Mouse (Mus musculus) liver, embryonic 13.5 days (tissue): ENCODE results near the gene Olfr873. TPM values are rescaled to one million over a fixed set of nuclear protein-coding genes. Genes with fewer than 3 reads are reported as not detected.
"Not testable (repeated sequence)": the region's sequence is repeated elsewhere in the genome, so short reads cannot be mapped to it uniquely, and the experiment has no call there.

Source experiments
- ATAC-seq: fragments of 200-750 bp; cut with Nextera tagmentation; 2 replicates; pipeline ENCODE4 v1.8.0; 2017; ENCODE audit warnings: low read depth, mild to moderate bottlenecking, moderate number of reproducible peaks, moderate library complexity
- DNase-seq: peaks from one replicate; pipeline ENCODE4 v3.0.0; 2022
- H3K27ac ChIP-seq: fragments of 300-500 bp; sonication (generic); 2 replicates; pipeline ENCODE4 v1.5.1; 2015; ENCODE audit warnings: moderate library complexity, mild to moderate bottlenecking, inconsistent platforms
- H3K27me3 ChIP-seq: fragments of 300-500 bp; sonication (generic); 2 replicates; pipeline ENCODE4 v1.6.1; 2015; ENCODE audit warnings: mild to moderate bottlenecking, inconsistent platforms
- H3K36me3 ChIP-seq: fragments of 300-500 bp; sonication (generic); 2 replicates; pipeline ENCODE4 v1.6.1; 2015; ENCODE audit warnings: mild to moderate bottlenecking, inconsistent platforms
- H3K4me1 ChIP-seq: fragments of 300-500 bp; sonication (generic); replicated peaks from 2 replicates; pipeline ENCODE4 v1.6.1; 2015; ENCODE audit warnings: inconsistent platforms
- H3K4me2 ChIP-seq: fragments of 300-500 bp; sonication (generic); 2 replicates; pipeline ENCODE4 v1.6.1; 2015; ENCODE audit warnings: inconsistent platforms, mild to moderate bottlenecking, moderate library complexity
- H3K4me3 ChIP-seq: fragments of 300-500 bp; sonication (generic); replicated peaks from 2 replicates; pipeline ENCODE4 v1.5.1; 2015; ENCODE audit warnings: mild to moderate bottlenecking, inconsistent platforms
- H3K9ac ChIP-seq: fragments of 300-500 bp; sonication (generic); 2 replicates; pipeline ENCODE4 v1.6.1; 2015; ENCODE audit warnings: mild to moderate bottlenecking, inconsistent platforms
- H3K9me3 ChIP-seq: fragments of 300-500 bp; sonication (generic); replicated peaks from 2 replicates; pipeline ENCODE4 v1.6.1; 2016; ENCODE audit warnings: inconsistent platforms
- WGBS: fragments of 180-500 bp; shearing (Covaris S2); methylation state at CpG from one replicate; pipeline ENCODE4 v1.1.7; 2015; ENCODE audit not compliant: insufficient replicate concordance; 5-methylcytosine and 5-hydroxymethylcytosine counted together
- polyA plus RNA-seq: library from polyadenylated mRNA; unstranded; fragments of >200 nt; fragmentation: Nextera tagmentation; extraction: Ambion mirVana; gene quantifications from 2 replicates; pipeline ENCODE4 v1.2.1, GENCODE M21; 2015

Gene Olfr873
- polyA plus RNA-seq = not detected in 2 replicates

GRCm38 (mm10) chr9:20298232-20298631, at the start of gene Olfr873:
TSS of gene Olfr873 (plus strand) at chr9:20298532.
- WGBS = 58% methylated on average over 1 of the region's 1 CpGs

DNA sequence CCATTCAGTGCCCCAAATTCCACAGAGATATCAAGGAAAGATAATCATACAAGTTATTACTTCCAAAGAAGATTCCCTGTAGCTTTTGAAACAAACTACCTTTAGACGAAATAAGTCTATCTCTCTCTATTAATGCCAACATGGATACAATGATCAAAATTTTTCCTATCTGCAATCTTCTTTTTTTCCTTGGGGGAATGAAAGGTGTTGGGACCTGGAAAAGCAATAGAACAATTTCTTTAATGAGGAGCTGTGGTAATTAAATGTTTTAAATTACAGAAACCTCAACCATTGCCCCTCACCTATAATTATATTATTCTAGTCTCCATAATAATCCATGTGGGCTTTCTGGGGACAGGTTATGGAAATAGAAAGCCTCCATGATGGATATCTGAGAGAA, 16.3 kb upstream of the Olfr873 start, which contains the start of gene Olfr39:
TSS of gene Olfr39 (plus strand) at position 301 of the 400 bp plus-strand sequence.
- Histone ChIP-seq H3K27ac (no peak within 1 kb of the TSS), H3K36me3 (no peaks in the 10 kb centered on the region), H3K9ac (no peak within 1 kb of the TSS), H3K4me1 (no peaks in the 10 kb centered on the region), H3K9me3 (no peaks in the 10 kb centered on the region), H3K4me2 (no peak within 1 kb of the TSS), H3K4me3 (no peak within 1 kb of the TSS), H3K27me3 (no peaks in the 10 kb centered on the region)
- WGBS = 61% methylated on average over 1 of the region's 1 CpGs
- DNase-seq (no peak), ATAC-seq (no peak)

More at GRCm38 (mm10) chr9:20298232-20298631, at the start of gene Olfr873:
- Histone ChIP-seq H3K4me3 (no peak within 1 kb of the TSS), H3K4me1 (no peaks in the 10 kb centered on the region), H3K9me3 (no peaks in the 10 kb centered on the region), H3K9ac (no peak within 1 kb of the TSS), H3K36me3 (no peaks in the 10 kb centered on the region), H3K27me3 (no peaks in the 10 kb centered on the region), H3K4me2 (no peak within 1 kb of the TSS), H3K27ac (no peak within 1 kb of the TSS)
- ATAC-seq (no peak), DNase-seq (no peak)

DNA sequence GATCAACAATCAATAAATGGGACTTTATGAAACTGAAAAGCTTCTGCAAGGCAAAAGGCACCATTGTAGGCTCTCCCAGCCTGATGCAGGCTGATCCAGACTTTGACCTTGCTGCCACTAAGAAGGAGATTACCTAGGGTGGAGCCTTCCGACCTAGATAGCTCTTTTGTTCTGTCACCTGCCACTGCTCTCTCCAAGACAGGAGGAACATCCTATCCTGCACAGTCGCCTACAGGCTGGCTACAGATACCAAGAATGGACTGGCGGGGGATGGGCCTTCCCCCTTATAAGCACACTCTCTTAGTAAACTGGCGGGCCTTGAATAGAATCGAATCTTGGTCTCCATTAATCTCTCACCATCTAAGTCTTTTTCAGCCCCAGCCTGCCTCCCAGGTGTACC, 2.8 kb upstream of the Olfr873 start:
- not testable (repeated sequence) for DNase-seq, ATAC-seq
- whole genome bisulfite sequencing = 57% methylated on average over 5 of the region's 5 CpGs

DNA sequence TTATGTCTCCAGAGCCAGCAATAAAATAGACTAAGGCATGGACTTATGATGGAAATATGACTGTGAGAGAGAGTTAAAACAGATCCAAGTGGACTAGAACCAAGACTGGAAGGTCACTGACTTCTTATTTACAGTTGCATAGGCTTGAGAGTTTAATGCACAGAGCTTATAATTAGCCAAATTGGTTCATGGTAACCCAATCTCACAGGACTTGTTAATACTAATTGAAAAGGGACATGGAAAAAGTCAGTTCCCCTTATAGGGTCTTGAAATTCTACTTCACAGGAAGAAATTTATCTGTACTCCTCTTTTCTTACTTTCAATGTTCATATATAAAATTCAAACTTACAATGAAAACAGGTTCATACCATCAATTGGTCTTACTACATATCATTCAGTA, 37.7 kb downstream of the Olfr873 start, which contains the start of gene Olfr18:
TSS of gene Olfr18 (minus strand) at position 101 of the 400 bp plus-strand sequence.
- Histone ChIP-seq H3K4me1 (no peaks in the 10 kb centered on the region), H3K27me3 (no peaks in the 10 kb centered on the region), H3K27ac (no peak within 1 kb of the TSS), H3K4me2 (no peak within 1 kb of the TSS), H3K9me3 (no peaks in the 10 kb centered on the region), H3K4me3 (no peak within 1 kb of the TSS), H3K9ac (no peak within 1 kb of the TSS), H3K36me3 (no peaks in the 10 kb centered on the region)
- ATAC-seq = no peak
- no peak for DNase-seq

More for the DNA sequence above, 2.8 kb upstream of the Olfr873 start:
- H3K4me1 ChIP-seq, H3K4me3 ChIP-seq, H3K4me2 ChIP-seq, H3K36me3 ChIP-seq, H3K9me3 ChIP-seq, H3K27me3 ChIP-seq, H3K27ac ChIP-seq, H3K9ac ChIP-seq: not testable (repeated sequence)

- Histone ChIP-seq H3K4me3 (no peak overlapping the region), H3K27ac (no peak overlapping the region), H3K4me1 (no peaks in the 10 kb centered on the region), H3K4me2 (no peak overlapping the region), H3K36me3 (peaks cover 16% of the 10 kb centered on the region), H3K9me3 (no peaks in the 10 kb centered on the region), H3K9ac (no peak overlapping the region), H3K27me3 (no peaks in the 10 kb centered on the region)
- ATAC-seq (no peak), DNase-seq (no peak)
- 80% methylated on average over 4 of the region's 4 CpGs for WGBS
These were observed 50.2 kb downstream of the Olfr873 start for GRCm38 (mm10) chr9:20348501-20348900.

Other genes starting within 250 kb of the Olfr873 start
- not detected in 2 replicates for gene Olfr867, start 241.0 kb upstream of the Olfr873 start, polyA plus RNA-seq
- gene Olfr868, start 199.9 kb upstream of the Olfr873 start, polyA plus RNA-seq = not detected in 2 replicates
- gene Olfr869, start 169.5 kb upstream of the Olfr873 start, polyA plus RNA-seq = not detected in 2 replicates
- not detected in 2 replicates for gene Olfr870, start 124.5 kb upstream of the Olfr873 start, polyA plus RNA-seq
- not detected in 2 replicates for gene Olfr871, start 86.3 kb upstream of the Olfr873 start, polyA plus RNA-seq
- not detected in 2 replicates for gene Olfr872, start 61.4 kb upstream of the Olfr873 start, polyA plus RNA-seq
- gene Olfr39, start 16.2 kb upstream of the Olfr873 start, polyA plus RNA-seq = not detected in 2 replicates
- not detected in 2 replicates for gene Olfr18, start 37.6 kb downstream of the Olfr873 start, polyA plus RNA-seq
- gene Zfp560, start 86.6 kb downstream of the Olfr873 start, polyA plus RNA-seq = 13.0 and 13.8 TPM in 2 replicates
- 4.4 and 5.4 TPM in 2 replicates for gene Zfp26, start 161.6 kb downstream of the Olfr873 start, polyA plus RNA-seq
- gene Zfp426, start 194.2 kb downstream of the Olfr873 start, polyA plus RNA-seq = 6.7 and 7.9 TPM in 2 replicates
- 16.0 and 17.7 TPM in 2 replicates for gene Zfp266, start 222.9 kb downstream of the Olfr873 start, polyA plus RNA-seq